Mouse (Mus musculus) testis, adult 2 months (tissue): ENCODE measurements at regions not wholly inside any gene's neighbourhood (a gene's known extent, or its start where the extent isn't known, plus 50 kb on each side); places are given as distances from the start of the nearest gene placed in this dataset.

ENCODE experiments used
- CTCF ChIP-seq: fragments of 200-500 bp; IDR thresholded peaks from 2 replicates; pipeline ENCODE4 v1.5.1; 2012; ENCODE audit warnings: low read depth, mild to moderate bottlenecking, inconsistent platforms, low read length, moderate library complexity; ENCODE audit not compliant: control insufficient read depth, insufficient read depth, insufficient replicate concordance
- POLR2A ChIP-seq: fragments of 200-500 bp; IDR thresholded peaks from 2 replicates; pipeline ENCODE4 v1.6.1; 2012; ENCODE audit warnings: low read depth, mild to moderate bottlenecking, inconsistent platforms, low read length, moderate library complexity; ENCODE audit not compliant: control insufficient read depth

DNA sequence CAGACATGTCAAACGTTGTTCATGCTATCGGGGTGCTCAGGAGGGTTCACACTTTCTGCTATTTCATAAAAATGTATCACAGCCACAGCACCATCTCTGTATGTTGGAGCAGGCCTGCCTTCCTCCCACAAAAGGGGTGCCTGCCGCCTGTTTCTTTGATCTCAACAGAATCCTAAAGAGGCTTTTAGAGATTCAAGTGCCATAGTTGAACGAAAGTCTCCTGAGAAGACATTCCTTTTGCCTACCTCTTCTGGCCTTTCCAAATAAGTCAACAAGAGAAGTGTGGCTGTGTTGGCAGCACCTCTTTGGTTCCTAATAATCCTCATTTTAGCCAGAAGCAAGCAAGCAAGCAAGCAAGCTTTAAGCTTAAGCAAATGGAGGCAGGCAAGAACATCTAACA lies 72.6 kb upstream of the Cnep1r1 start:
- no peak for TF ChIP-seq CTCF
- TF ChIP-seq POLR2A = no peak
